Mouse (Mus musculus) testis, adult 2 months (tissue): Measurements from ENCODE around the gene Bmpr2. TPM values are rescaled to one million over a fixed set of nuclear protein-coding genes. Genes with fewer than 3 reads are reported as not detected.

Experiments used
- H3K27ac ChIP-seq: fragments of 200-500 bp; 2 replicates; pipeline ENCODE4 v1.5.1; 2012; ENCODE audit warnings: low read depth, low read length; ENCODE audit not compliant: control insufficient read depth, insufficient read depth
- H3K27me3 ChIP-seq: fragments of 200-500 bp; 2 replicates; pipeline ENCODE4 v1.6.1; 2012; ENCODE audit warnings: mild to moderate bottlenecking, low read length, moderate library complexity; ENCODE audit not compliant: control insufficient read depth, insufficient read depth
- H3K36me3 ChIP-seq: fragments of 200-500 bp; 2 replicates; pipeline ENCODE4 v1.6.1; 2012; ENCODE audit warnings: mild to moderate bottlenecking, low read length; ENCODE audit not compliant: control insufficient read depth, insufficient read depth
- H3K4me1 ChIP-seq: fragments of 200-500 bp; 2 replicates; pipeline ENCODE4 v1.6.1; 2012; ENCODE audit warnings: low read length; ENCODE audit not compliant: control insufficient read depth, insufficient read depth
- H3K4me3 ChIP-seq: fragments of 200-500 bp; 2 replicates; pipeline ENCODE4 v1.5.1; 2012; ENCODE audit warnings: low read depth, mild to moderate bottlenecking, low read length, moderate library complexity, mixed read lengths; ENCODE audit not compliant: control insufficient read depth
- CTCF ChIP-seq: fragments of 200-500 bp; IDR thresholded peaks from 2 replicates; pipeline ENCODE4 v1.5.1; 2012; ENCODE audit warnings: low read depth, mild to moderate bottlenecking, inconsistent platforms, low read length, moderate library complexity; ENCODE audit not compliant: control insufficient read depth, insufficient read depth, insufficient replicate concordance
- POLR2A ChIP-seq: fragments of 200-500 bp; IDR thresholded peaks from 2 replicates; pipeline ENCODE4 v1.6.1; 2012; ENCODE audit warnings: low read depth, mild to moderate bottlenecking, inconsistent platforms, low read length, moderate library complexity; ENCODE audit not compliant: control insufficient read depth
- polyA plus RNA-seq: library from polyadenylated mRNA; depleted of rRNA; stranded (reverse); fragments of >200 nt; gene quantifications from 2 replicates; pipeline ENCODE4 v1.2.3, GENCODE M21; 2012

Gene Bmpr2
- polyA plus RNA-seq, 1 experiment = 1.8 TPM

DNA sequence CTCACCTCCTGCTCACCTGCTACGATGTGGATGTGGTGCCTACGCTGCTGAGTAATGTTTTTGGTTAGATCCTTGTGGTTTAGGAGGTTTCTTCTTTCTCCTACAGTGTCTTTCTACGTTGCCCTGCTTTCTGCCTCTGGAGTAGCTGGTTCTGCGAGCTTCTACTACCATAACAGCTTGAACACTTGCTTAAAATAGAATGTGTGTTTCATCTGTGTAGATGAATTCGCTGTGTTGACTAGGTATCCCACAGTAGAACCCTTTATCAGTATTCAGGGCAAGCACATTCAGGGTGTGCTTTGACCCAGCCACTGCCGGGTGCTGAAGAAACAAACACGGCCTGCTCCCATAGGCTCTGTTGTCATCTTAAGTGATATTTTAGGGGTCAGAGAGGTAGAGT, 114.9 kb downstream of the Bmpr2 start:
- H3K27me3 ChIP-seq = no peaks in the 10 kb centered on the region
- TF ChIP-seq CTCF = no peak
- TF ChIP-seq POLR2A = no peak
- no peak overlapping the region for H3K4me3 ChIP-seq
- H3K27ac ChIP-seq = no peak overlapping the region
- H3K4me1 ChIP-seq = no peaks in the 10 kb centered on the region
- no peaks in the 10 kb centered on the region for H3K36me3 ChIP-seq

DNA sequence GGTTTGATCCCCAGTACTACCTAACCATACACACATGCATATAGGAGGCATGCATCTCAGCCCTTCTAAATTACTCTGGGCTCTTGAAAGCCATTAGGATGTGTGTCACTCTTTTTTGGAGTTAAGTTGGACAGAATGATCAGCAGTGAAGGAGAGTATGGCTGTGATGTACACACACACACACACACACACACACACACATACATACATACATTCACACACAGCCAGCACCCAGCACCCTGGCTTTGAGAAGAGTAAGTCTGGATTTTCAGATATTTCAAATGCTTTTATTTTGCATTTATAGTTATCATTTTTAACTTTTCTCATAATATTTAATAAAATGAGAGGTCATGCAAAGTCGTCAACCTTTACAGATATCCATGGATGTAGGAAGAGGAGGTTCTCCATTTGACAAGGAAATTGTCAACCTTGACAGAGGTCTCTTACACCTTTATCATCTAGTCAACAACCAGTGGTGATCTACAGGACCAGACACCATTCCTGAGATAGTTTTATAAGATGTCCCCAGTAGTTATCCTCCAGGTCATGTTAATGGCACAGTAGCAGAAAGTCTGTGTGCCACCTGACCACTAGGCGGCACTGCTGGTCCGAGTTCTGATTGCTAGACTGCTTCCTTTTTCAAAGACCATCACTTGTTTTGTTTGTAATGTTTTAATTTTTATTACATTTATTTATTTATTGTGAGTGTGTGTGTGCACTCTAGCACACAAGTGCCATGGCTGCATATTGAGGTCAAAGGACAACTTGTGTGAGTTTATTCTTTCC, 120.3 kb downstream of the Bmpr2 start:
- no peaks in the 10 kb centered on the region for H3K27me3 ChIP-seq
- no peak for TF ChIP-seq POLR2A
- peak; percentile 59; the same call in 1 of the 2 replicates for TF ChIP-seq CTCF
- H3K36me3 ChIP-seq = no peaks in the 10 kb centered on the region
- H3K4me1 ChIP-seq = no peaks in the 10 kb centered on the region
- H3K27ac ChIP-seq = no peak overlapping the region
- H3K4me3 ChIP-seq = no peak overlapping the region

DNA sequence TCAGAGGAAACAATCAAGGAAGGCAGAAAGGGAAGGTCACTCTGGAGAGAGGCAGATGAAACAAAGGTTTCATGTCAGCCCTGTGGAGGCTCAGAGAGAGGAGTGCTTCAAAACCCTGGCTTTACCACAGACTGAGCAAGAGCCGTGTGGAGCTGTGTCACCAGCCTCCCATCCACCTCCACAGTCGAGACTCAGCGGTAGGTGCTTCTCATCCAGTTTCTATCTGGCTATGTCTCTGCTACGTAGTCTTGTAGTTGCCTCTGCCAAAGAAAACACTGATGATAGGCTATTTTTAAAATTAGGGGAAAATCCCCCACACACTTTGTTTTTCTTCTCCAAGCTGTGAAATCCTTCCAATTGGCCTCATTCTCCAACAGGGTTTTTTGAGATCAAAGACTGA, 123.7 kb downstream of the Bmpr2 start:
- Histone ChIP-seq H3K27ac (no peak overlapping the region), H3K36me3 (no peaks in the 10 kb centered on the region), H3K27me3 (no peaks in the 10 kb centered on the region), H3K4me3 (no peak overlapping the region), H3K4me1 (no peaks in the 10 kb centered on the region)
- TF ChIP-seq CTCF = no peak
- no peak for TF ChIP-seq POLR2A

DNA sequence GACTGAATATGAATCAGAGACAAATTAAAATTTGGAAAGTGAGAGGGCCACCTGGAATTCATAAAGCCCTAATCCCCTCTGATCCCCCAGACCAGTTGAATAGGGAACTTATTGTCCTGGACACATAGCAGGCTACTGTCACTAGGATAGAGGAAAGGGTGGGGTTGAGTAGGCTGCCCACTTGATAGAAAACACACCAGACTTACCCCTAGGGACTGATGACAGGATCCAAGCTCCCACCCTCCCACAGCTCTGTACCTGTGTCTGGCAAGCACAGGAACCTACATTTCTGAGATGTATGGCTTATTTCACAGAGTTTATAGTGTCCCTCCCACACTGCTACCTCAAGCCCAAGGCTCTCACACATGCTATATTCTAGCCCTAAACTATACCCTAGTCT, 124.8 kb downstream of the Bmpr2 start:
- no peaks in the 10 kb centered on the region for H3K4me1 ChIP-seq
- no peak for TF ChIP-seq POLR2A
- TF ChIP-seq CTCF = no peak

DNA sequence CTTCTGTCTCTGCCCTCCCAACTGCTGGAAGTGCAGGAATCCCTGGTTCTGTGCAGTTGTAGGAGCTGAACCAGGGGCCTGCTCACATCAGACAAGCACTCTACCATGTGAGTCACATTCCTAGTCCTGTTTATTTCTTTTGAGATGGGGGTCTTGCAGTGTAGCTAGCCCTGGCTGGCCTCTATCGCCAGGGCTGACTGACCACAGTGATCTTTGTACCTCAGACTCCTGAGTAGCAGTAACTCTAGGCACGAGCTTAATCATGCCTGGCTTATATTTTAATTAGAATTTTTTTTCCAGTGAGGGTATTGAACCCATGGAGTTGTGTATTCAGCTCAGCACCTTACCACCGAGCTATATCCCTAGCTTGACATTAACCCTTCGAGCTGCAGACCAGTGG, 128.0 kb downstream of the Bmpr2 start:
- H3K27ac ChIP-seq = no peak overlapping the region
- TF ChIP-seq CTCF (no peak), POLR2A (no peak)
- H3K27me3 ChIP-seq = no peaks in the 10 kb centered on the region
- no peak overlapping the region for H3K4me3 ChIP-seq
- no peaks in the 10 kb centered on the region for H3K36me3 ChIP-seq
- no peaks in the 10 kb centered on the region for H3K4me1 ChIP-seq

More for the DNA sequence above, 124.8 kb downstream of the Bmpr2 start:
- Histone ChIP-seq H3K27me3 (no peaks in the 10 kb centered on the region), H3K27ac (no peak overlapping the region), H3K36me3 (no peaks in the 10 kb centered on the region), H3K4me3 (no peak overlapping the region)

DNA sequence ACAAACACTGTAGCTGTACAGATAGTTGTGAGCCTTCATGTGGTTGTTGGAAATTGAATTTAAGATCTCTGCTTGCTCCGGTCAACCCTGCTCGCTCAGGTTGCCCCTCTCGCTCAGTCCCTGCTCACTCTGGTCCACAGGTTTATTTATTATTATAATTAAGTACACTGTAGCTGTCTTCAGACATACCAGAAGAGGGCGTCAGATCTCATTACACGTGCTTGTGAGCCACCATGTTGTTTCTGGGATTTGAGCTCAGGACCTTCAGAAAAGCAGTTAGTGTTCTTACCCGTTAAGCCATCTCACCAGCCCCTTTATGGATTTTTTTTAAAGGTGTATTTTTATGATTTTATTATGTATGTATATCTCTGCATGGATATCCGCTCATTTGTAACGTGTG, 129.6 kb downstream of the Bmpr2 start:
- Histone ChIP-seq H3K36me3 (no peaks in the 10 kb centered on the region), H3K4me1 (no peaks in the 10 kb centered on the region), H3K27ac (no peak overlapping the region), H3K4me3 (no peak overlapping the region), H3K27me3 (no peaks in the 10 kb centered on the region)
- TF ChIP-seq CTCF (no peak), POLR2A (no peak)

DNA sequence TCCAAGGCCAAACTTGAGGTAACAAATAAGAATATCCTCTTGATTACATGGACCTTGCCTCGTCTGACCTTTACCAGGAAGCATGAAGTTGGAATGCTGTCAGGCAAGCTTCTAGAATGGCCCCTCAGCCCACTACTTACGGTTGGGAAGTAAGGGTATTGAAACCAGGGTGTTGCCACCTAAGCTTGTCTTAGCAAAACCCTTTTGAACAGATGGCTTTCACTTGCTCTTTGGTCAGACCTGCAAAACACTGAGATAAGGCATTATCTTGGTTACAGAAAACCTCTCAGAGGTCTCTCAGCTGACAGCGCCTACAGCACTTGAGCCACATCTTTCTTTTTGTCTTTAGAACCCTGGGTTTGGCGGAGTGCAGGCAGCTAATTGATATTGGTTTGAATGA, 130.8 kb downstream of the Bmpr2 start:
- H3K27me3 ChIP-seq = no peaks in the 10 kb centered on the region
- no peak for TF ChIP-seq CTCF
- TF ChIP-seq POLR2A = no peak

DNA sequence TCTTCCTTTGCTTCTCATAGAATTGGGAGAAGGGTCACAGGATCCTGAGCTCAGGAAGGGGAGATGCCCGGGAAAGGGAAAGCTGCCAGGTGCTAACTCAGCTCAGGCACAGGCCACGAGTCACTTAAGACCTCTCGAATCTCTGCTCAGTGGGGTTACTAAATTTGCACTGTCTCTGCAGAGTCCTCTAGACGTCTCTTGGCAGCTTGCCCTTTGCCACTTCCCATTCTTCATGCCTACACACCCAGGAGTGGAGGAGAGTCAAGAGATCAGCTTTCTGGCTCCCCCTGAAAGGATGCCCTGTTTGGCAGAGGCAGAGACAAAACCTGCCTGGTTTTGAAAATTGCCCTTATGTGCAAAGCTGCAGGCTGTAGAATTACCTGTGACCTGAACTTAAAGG, 132.3 kb downstream of the Bmpr2 start:
- no peaks in the 10 kb centered on the region for H3K27me3 ChIP-seq
- H3K4me3 ChIP-seq = no peak overlapping the region
- no peak overlapping the region for H3K27ac ChIP-seq
- TF ChIP-seq POLR2A (no peak), CTCF (no peak)
- no peaks in the 10 kb centered on the region for H3K4me1 ChIP-seq
- H3K36me3 ChIP-seq = no peaks in the 10 kb centered on the region

More for the DNA sequence above, 130.8 kb downstream of the Bmpr2 start:
- Histone ChIP-seq H3K4me1 (no peaks in the 10 kb centered on the region), H3K27ac (no peak overlapping the region), H3K4me3 (no peak overlapping the region), H3K36me3 (no peaks in the 10 kb centered on the region)
